Mouse (Mus musculus) heart, postnatal 14 days (tissue): ENCODE data around the gene Pfpl. TPM values are rescaled to one million over a fixed set of nuclear protein-coding genes. Genes with fewer than 3 reads are reported as not detected.
A peak's percentile ranks its signal among the peaks of the same experiment; 100 is the strongest.

Experiments used
- DNase-seq, 2 experiments: peaks; one replicate each; pipeline ENCODE4 v3.0.0; 2021 to 2022
- intact Hi-C: fragments of 180-260 bp; cut with DNase I; formaldehyde crosslinking; loops from one replicate; pipeline ENCODE4 v1.15.1; 2025
- long read RNA-seq, 2 experiments: library from polyadenylated mRNA; stranded (forward); transcript quantifications; one replicate each; pipeline ENCODE4 v2.0.0; 2021
- total RNA-seq, 2 experiments: library from RNA; stranded (reverse); gene quantifications; 2 replicates each; pipeline ENCODE4 v1.2.3; 2021

Gene Pfpl
- not detected for total RNA-seq
- long read RNA-seq, experiment 1, result 0 reads
- long read RNA-seq, experiment 2, result 0 reads

- no peak for DNase-seq
- intact Hi-C loops, result no loop called here
Measured at GRCm38 (mm10) chr19:12427605-12428004, at the start of gene Pfpl. Gene Pfpl, plus strand, starts transcription at chr19:12427905.

- no peak for DNase-seq
Measured at GRCm38 (mm10) chr19:12386979-12387378, 40.7 kb upstream of the Pfpl start, which contains the start of gene Olfr1440. Gene Olfr1440, plus strand, starts transcription at chr19:12387279.

GRCm38 (mm10) chr19:12413737-12414136 lies 14.0 kb upstream of the Pfpl start:
- intact Hi-C loops, result no loop called here
- no peak for DNase-seq

More at GRCm38 (mm10) chr19:12386979-12387378, 40.7 kb upstream of the Pfpl start, which contains the start of gene Olfr1440:
- intact Hi-C loops, result no loop called here

- intact Hi-C loops, result no loop called here
- no peak for DNase-seq
Measured at GRCm38 (mm10) chr19:12417361-12417760, 10.3 kb upstream of the Pfpl start, which contains the start of gene Olfr1441. Gene Olfr1441, plus strand, starts transcription at chr19:12417433.

GRCm38 (mm10) chr19:12418312-12418711 lies 9.4 kb upstream of the Pfpl start:
- intact Hi-C loops, result no loop called here
- DNase-seq, result no peak

GRCm38 (mm10) chr19:12420555-12420954 lies 7.2 kb upstream of the Pfpl start:
- intact Hi-C loops, result no loop called here
- DNase-seq, result no peak

- intact Hi-C loops, result no loop called here
- DNase-seq, result no peak
Measured at GRCm38 (mm10) chr19:12421680-12422079, 6.0 kb upstream of the Pfpl start.

- no peak for DNase-seq
- intact Hi-C loops, result no loop called here
Measured at GRCm38 (mm10) chr19:12427101-12427500, 604 bp upstream of the Pfpl start.

GRCm38 (mm10) chr19:12433033-12433432 lies 5.3 kb downstream of the Pfpl start:
- intact Hi-C loops, result loop anchor here (5.0 to 10.0 kb wide), 3 partner anchors 34 to 162 kb away; partner anchors contain the start of genes Dtx4 and Gm4952
- peak; percentile 22 to 38 for DNase-seq

GRCm38 (mm10) chr19:12435011-12435416 lies 7.3 kb downstream of the Pfpl start:
- no peak for DNase-seq

GRCm38 (mm10) chr19:12435750-12436524 lies 8.2 kb downstream of the Pfpl start:
- intact Hi-C loops, result loop anchor here (10.0 kb wide), 1 partner anchor 159 kb away; the partner anchor contains the start of gene Gm4952
- DNase-seq, result peak in 1 of 2 experiments; percentile 4

More at GRCm38 (mm10) chr19:12435011-12435416, 7.3 kb downstream of the Pfpl start:
- intact Hi-C loops, result loop anchor here (10.0 kb wide), 1 partner anchor 160 kb away; the partner anchor contains the start of gene Gm4952

GRCm38 (mm10) chr19:12439581-12439980 lies 11.9 kb downstream of the Pfpl start:
- intact Hi-C loops, result loop anchor here (10.0 kb wide), 1 partner anchor 155 kb away; the partner anchor contains the start of gene Gm4952
- DNase-seq, result no peak

- DNase-seq, result no peak
- intact Hi-C loops, result no loop called here
Measured at GRCm38 (mm10) chr19:12440103-12440725, 12.5 kb downstream of the Pfpl start.

- DNase-seq, result no peak
- intact Hi-C loops, result no loop called here
Measured at GRCm38 (mm10) chr19:12442560-12442959, 14.9 kb downstream of the Pfpl start.

- intact Hi-C loops, result no loop called here
- no peak for DNase-seq
Measured at GRCm38 (mm10) chr19:12445014-12445413, 17.3 kb downstream of the Pfpl start.

GRCm38 (mm10) chr19:12457401-12458066 lies 29.8 kb downstream of the Pfpl start:
- DNase-seq, result no peak
- intact Hi-C loops, result no loop called here

GRCm38 (mm10) chr19:12459516-12459915 lies 31.8 kb downstream of the Pfpl start:
- no peak for DNase-seq
- intact Hi-C loops, result no loop called here

- DNase-seq, result no peak
- intact Hi-C loops, result no loop called here
Measured at GRCm38 (mm10) chr19:12460282-12461249, 32.9 kb downstream of the Pfpl start, which contains the start of gene Mpeg1. Gene Mpeg1, plus strand, starts transcription at chr19:12460779.
